Mouse (Mus musculus) mature B cell (primary cell): ENCODE data around the gene Spata20.

ENCODE experiments used
- in situ Hi-C: fragments of 300-500 bp; cut with MboI; formaldehyde crosslinking; loops from 2 replicates; pipeline ENCODE4 v1.14.3; 2019

Spata20 gene

GRCm38 (mm10) chr11:94486001-94486400, at the start of gene Spata20:
Gene Spata20, minus strand, starts transcription at chr11:94486179.
- in situ Hi-C loops, result no loop called here

GRCm38 (mm10) chr11:94533171-94533570, 47.2 kb upstream of the Spata20 start:
- in situ Hi-C loops, result no loop called here

DNA sequence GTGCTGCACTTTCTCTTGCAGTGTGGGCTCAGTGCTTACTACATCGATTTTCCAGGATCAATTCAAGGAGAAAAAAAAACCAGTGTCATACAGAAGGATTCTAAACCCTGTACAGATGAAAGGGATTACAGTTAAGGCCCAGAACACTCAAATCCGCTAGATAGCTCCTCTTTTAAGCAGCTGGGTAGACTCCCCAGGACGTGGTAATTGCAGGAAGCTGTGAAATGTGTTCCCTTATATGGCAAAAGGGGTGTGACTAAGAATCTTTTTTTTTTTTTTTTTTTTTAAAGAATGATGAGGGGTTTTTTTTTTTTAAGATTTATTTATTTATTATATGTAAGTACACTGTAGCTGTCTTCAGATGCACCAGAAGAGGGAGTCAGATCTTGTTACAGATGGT, 42.9 kb upstream of the Spata20 start:
- in situ Hi-C loops, result no loop called here

DNA sequence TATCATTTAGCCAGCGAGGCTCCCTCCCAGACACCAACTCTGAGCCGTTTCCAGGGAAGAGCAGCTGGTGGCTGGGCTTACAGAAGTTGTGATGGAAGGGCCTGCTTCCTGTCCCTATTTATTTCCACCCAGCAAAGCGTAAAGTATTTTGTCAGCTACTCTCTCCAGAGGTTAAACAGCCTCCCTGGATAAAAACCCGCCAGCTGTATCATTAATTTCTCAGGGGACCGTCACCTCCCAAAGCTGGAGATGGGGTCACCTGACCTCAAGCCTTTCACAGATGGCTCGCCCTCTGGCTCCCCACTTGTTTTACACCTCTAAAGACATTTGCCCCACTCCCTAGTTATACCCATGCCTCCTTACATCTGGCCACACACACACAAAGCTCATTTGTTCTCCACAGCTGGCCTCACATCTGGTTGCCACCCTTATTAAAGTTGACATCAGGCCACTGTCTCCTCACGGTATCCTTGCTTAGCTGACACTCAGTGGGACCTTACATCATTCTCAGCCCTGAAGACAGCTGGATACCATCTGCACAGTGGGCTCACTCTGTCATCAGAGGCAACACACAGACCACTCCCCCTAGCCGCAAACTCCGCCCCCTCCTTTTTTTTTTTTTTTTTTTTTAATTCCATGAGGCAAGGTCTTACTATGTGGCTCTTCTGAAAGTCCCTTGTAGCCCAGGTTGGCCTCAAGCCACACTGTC, 40.3 kb upstream of the Spata20 start:
- in situ Hi-C loops, result no loop called here

GRCm38 (mm10) chr11:94521219-94521843, 35.4 kb upstream of the Spata20 start, which contains the start of gene Mycbpap:
Gene Mycbpap, minus strand, starts transcription at chr11:94521742.
- in situ Hi-C loops, result no loop called here

DNA sequence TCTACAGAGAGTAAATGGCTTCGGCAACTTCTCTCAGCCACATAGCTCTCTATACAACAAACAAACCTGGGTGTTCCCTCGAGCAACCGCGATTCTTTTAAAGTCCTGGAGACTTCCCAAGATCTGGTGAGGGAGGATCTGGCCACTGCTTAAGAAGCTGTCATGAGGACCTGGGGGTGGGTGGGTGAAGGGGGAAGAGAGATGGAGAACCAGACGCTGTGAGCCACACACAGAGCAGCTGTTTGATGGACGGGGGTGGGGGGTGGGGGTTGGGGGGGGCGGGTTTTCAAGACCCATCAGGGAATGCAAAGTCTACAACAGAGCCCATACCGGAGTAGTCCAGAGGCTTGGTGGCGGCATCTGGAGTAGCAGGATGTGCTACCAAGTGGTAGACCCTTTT, 27.5 kb upstream of the Spata20 start:
- in situ Hi-C loops, result no loop called here

GRCm38 (mm10) chr11:94508976-94509375, 23.0 kb upstream of the Spata20 start:
- in situ Hi-C loops, result no loop called here

DNA sequence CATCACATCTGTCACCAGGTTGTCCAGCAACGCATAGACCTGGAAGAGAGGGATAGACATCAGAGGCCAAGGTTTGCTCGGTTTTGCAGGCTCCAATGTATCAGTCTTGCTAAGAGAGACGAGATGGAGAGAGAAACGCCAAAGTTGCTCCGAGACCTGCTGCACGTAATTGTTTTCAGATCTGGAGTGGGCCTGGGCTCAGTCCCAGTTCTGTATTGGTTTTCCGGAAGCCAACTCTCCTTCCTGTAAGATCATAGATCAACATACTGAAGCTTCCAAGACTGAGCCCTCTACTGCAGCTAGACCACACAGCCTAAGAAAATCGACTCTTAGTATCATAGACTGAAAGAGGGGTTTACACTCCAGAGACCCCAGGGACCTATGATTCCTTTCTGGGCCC, 15.5 kb upstream of the Spata20 start:
- in situ Hi-C loops, result no loop called here

- in situ Hi-C loops, result no loop called here
These were observed 14.4 kb upstream of the Spata20 start for GRCm38 (mm10) chr11:94500362-94500761.

GRCm38 (mm10) chr11:94499661-94500152, 13.7 kb upstream of the Spata20 start, which contains the start of gene Epn3:
Gene Epn3, minus strand, starts transcription at chr11:94499974.
- in situ Hi-C loops, result no loop called here

DNA sequence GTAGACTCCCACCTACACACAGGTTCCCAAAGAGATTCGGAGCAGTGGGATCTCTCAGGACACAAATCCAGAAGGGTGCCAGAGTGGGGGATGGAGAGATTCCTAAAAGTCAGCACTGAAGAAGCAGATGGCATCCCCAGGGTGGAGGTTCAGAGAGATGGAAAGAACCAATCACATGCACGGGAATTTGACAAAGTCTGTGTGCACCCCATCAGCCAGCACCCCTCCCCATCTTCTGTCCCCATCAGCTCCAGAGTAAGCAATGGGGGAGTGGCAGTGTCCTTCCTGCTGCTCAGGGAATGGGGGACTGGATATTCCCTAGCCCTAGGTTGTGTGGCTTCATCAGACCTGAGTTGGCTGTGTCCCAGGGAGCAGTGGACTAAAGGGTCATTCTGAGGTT, 13.1 kb upstream of the Spata20 start:
- in situ Hi-C loops, result no loop called here

- in situ Hi-C loops, result no loop called here
These were observed 12.4 kb upstream of the Spata20 start for GRCm38 (mm10) chr11:94498093-94498996.

DNA sequence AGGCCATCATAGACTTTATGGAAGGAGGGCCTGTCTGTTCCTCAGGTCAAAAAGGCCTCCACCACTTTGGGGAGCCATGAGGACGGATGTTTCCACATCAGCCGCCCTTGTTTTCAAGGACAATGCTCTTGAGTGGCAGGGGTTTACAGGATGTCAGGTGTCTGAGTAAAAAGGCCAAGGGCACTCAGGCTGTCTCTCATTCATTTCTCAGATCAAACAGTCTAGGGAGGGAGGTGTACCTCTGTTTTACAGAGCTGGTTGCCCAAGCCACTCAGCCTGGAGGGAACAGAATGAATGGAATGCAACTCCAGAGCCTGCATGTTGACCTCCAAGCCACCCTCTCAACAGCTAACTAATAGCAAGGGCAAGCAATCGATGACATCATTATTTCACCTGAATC, 9.4 kb upstream of the Spata20 start:
- in situ Hi-C loops, result no loop called here

GRCm38 (mm10) chr11:94491749-94492099, 5.7 kb upstream of the Spata20 start:
- in situ Hi-C loops, result no loop called here

GRCm38 (mm10) chr11:94491035-94491748, 5.2 kb upstream of the Spata20 start:
- in situ Hi-C loops, result no loop called here

GRCm38 (mm10) chr11:94489745-94490144, 3.8 kb upstream of the Spata20 start:
- in situ Hi-C loops, result no loop called here

GRCm38 (mm10) chr11:94488767-94489533, 3.0 kb upstream of the Spata20 start:
- in situ Hi-C loops, result no loop called here

- in situ Hi-C loops, result no loop called here
These were observed 756 bp downstream of the Spata20 start for GRCm38 (mm10) chr11:94485223-94485622.

DNA sequence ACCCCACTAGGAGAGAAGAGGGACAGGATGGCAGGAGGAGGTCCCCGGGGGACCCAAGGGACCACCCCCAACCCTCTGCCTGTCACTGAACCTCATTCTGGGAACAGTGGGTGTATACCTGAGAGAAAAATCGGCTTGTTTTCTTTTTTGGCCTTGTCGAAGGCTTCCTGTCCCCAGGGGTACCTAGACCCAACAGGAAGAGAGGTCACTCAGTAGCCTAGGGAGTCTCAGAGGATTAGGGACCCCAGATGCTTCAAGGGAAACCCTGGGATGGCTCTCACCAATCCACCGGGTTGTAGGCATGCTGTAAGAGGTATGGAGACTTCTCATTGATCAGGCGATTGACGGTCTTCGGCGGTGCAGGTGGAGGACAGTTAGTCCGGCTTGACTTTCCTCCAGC, 1.3 kb downstream of the Spata20 start:
- in situ Hi-C loops, result no loop called here

- in situ Hi-C loops, result no loop called here
These were observed 2.1 kb downstream of the Spata20 start for GRCm38 (mm10) chr11:94483921-94484320.

- in situ Hi-C loops, result no loop called here
These were observed 2.5 kb downstream of the Spata20 start for GRCm38 (mm10) chr11:94483436-94483835.
